Mouse (Mus musculus): ENCODE results near the gene Dgki. TPM values are rescaled to one million over a fixed set of nuclear protein-coding genes. Genes with fewer than 3 reads are reported as not detected.

The Dgki gene
- total and polyA plus RNA-seq, 3 experiments = 4.4 to 8.7 (median 7.7) TPM

GRCm38 (mm10) chr6:36891820-36892219 lies 408.2 kb downstream of the Dgki start:
- dilution Hi-C loops (cut with MboI; ENCODE audit: extremely low pct_ligation_motif_present, extremely low pct_unique_long_range_greater_than_20kb, low sequenced_read_pairs) = no loop called here
- peaks cover 0 to 9% of the 10 kb centered on the region in 2 experiments for H3K36me3 ChIP-seq (replicated peaks in 1 of 2; ENCODE audit: control insufficient read depth in 1 of 2, insufficient read depth in 1 of 2, low read length in 1 of 2)
- in situ Hi-C loops (cut with MboI; ENCODE audit: low pct_ligation_motif_present, low pct_unique_long_range_greater_than_20kb, low sequenced_read_pairs) = no loop called here
- no peaks in the 10 kb centered on the region for H3K79me2 ChIP-seq (replicated peaks; ENCODE audit: control insufficient read depth, extremely low read depth, insufficient read depth, poor library complexity, severe bottlenecking)
- no peaks in the 10 kb centered on the region for H3K27me3 ChIP-seq (replicated peaks)
- TF ChIP-seq TBP (conservative IDR thresholded peaks at IDR 0.05; ENCODE audit: low read depth, low read length) = no peak
- no peak for TF ChIP-seq MAFK (IDR thresholded peaks at IDR 0.05; ENCODE audit: insufficient replicate concordance, low read length)
- no peak for TF ChIP-seq SIN3A (IDR thresholded peaks at IDR 0.05; ENCODE audit: low read length)
- TF ChIP-seq BHLHE40 (IDR thresholded peaks at IDR 0.05; ENCODE audit: low read depth, low read length) = no peak
- TF ChIP-seq HCFC1 (IDR thresholded peaks at IDR 0.05; ENCODE audit: low read depth, low read length) = no peak
- no peak for TF ChIP-seq CTCF (conservative IDR thresholded peaks at IDR 0.05 in 1 of 2, IDR thresholded peaks at IDR 0.05 in 1 of 2; ENCODE audit: low read depth in 2 of 2, low read length in 2 of 2)
- no peak for TF ChIP-seq SMC3 (IDR thresholded peaks at IDR 0.05; ENCODE audit: low read depth, low read length)
- no peak for TF ChIP-seq TCF12 (IDR thresholded peaks at IDR 0.05; ENCODE audit: low read depth, low read length)
- no peak for TF ChIP-seq USF1 (IDR thresholded peaks at IDR 0.05; ENCODE audit: low read depth, low read length)
- no peak for TF ChIP-seq JUN (IDR thresholded peaks at IDR 0.05; ENCODE audit: insufficient read depth, low read depth, low read length)
- TF ChIP-seq JUND (conservative IDR thresholded peaks at IDR 0.05; ENCODE audit: low read depth, low read length) = no peak
- no peak for TF ChIP-seq POLR2AphosphoS2 (IDR thresholded peaks at IDR 0.05; ENCODE audit: low read depth, low read length)
- no peak overlapping the region for H3K4me3 ChIP-seq (replicated peaks in 1 of 3; ENCODE audit: low read depth in 2 of 3, low read length in 2 of 3, poor library complexity in 1 of 3)
- no peak overlapping the region for H3K9ac ChIP-seq (ENCODE audit: insufficient read depth, low read depth)
- H3K4me2 ChIP-seq (ENCODE audit: insufficient read depth, low read depth, poor library complexity, severe bottlenecking) = no peak overlapping the region
- H3K27ac ChIP-seq (ENCODE audit: insufficient read depth, low read depth) = no peak overlapping the region
- peaks cover 0 to 4% of the 10 kb centered on the region in 2 experiments; a peak in 1 of 4 replicates for H3K4me1 ChIP-seq (ENCODE audit: control insufficient read depth in 1 of 2, insufficient read depth in 2 of 2)
- no peaks in the 10 kb centered on the region for H3K9me3 ChIP-seq (replicated peaks; ENCODE audit: low read length)
- DNase-seq (ENCODE audit: extremely low read depth) = no peak

GRCm38 (mm10) chr6:36890776-36891175 lies 409.2 kb downstream of the Dgki start:
- no peak overlapping the region for H3K4me3 ChIP-seq (replicated peaks in 1 of 3; ENCODE audit: low read depth in 2 of 3, low read length in 2 of 3, poor library complexity in 1 of 3)
- DNase-seq (ENCODE audit: extremely low read depth) = no peak
- peaks cover 0 to 6% of the 10 kb centered on the region in 2 experiments for H3K36me3 ChIP-seq (replicated peaks in 1 of 2; ENCODE audit: control insufficient read depth in 1 of 2, insufficient read depth in 1 of 2, low read length in 1 of 2)
- no peaks in the 10 kb centered on the region for H3K27me3 ChIP-seq (replicated peaks)
- no peak for TF ChIP-seq SMC3 (IDR thresholded peaks at IDR 0.05; ENCODE audit: low read depth, low read length)
- no peak for TF ChIP-seq USF2 (conservative IDR thresholded peaks at IDR 0.05; ENCODE audit: low read depth, low read length)
- no peak for TF ChIP-seq HCFC1 (IDR thresholded peaks at IDR 0.05; ENCODE audit: low read depth, low read length)
- TF ChIP-seq MXI1 (IDR thresholded peaks at IDR 0.05; ENCODE audit: low read depth, low read length) = no peak
- no peak for TF ChIP-seq UBTF (IDR thresholded peaks at IDR 0.05; ENCODE audit: low read depth, low read length)
- TF ChIP-seq GABPA (IDR thresholded peaks at IDR 0.05; ENCODE audit: insufficient replicate concordance, low read depth, low read length) = no peak
- TF ChIP-seq E2F4 (IDR thresholded peaks at IDR 0.05; ENCODE audit: insufficient replicate concordance, low read depth, low read length) = no peak
- no peaks in the 10 kb centered on the region for H3K9me3 ChIP-seq (replicated peaks; ENCODE audit: low read length)
- no peak overlapping the region for H3K9ac ChIP-seq (ENCODE audit: insufficient read depth, low read depth)
- no peak overlapping the region for H3K4me2 ChIP-seq (ENCODE audit: insufficient read depth, low read depth, poor library complexity, severe bottlenecking)
- H3K4me1 ChIP-seq (ENCODE audit: control insufficient read depth in 1 of 2, insufficient read depth in 2 of 2) = no peaks in the 10 kb centered on the region
- dilution Hi-C loops (cut with MboI; ENCODE audit: extremely low pct_ligation_motif_present, extremely low pct_unique_long_range_greater_than_20kb, low sequenced_read_pairs) (no loop called here), in situ Hi-C loops (cut with MboI; ENCODE audit: low pct_ligation_motif_present, low pct_unique_long_range_greater_than_20kb, low sequenced_read_pairs) (no loop called here)
- H3K79me2 ChIP-seq (replicated peaks; ENCODE audit: control insufficient read depth, extremely low read depth, insufficient read depth, poor library complexity, severe bottlenecking) = no peaks in the 10 kb centered on the region
- H3K27ac ChIP-seq (ENCODE audit: insufficient read depth, low read depth) = no peak overlapping the region

All from CH12.LX (cell line).